Mouse (Mus musculus) kidney, postnatal 0 days (tissue): ENCODE measurements around the gene Tmcc3. TPM values are rescaled to one million over a fixed set of nuclear protein-coding genes. Genes with fewer than 3 reads are reported as not detected.

Experiments
- ATAC-seq: fragments of 200-750 bp; cut with Nextera tagmentation; replicated peaks from 2 replicates; pipeline ENCODE4 v1.8.0; 2017; ENCODE audit warnings: low read depth, moderate number of reproducible peaks, moderate TSS enrichment, moderate library complexity; ENCODE audit not compliant: low FRiP score
- DNase-seq: peaks from one replicate; pipeline ENCODE4 v3.0.0-alpha.2; 2016; ENCODE audit warnings: low spot score
- H3K27ac ChIP-seq: fragments of 300-500 bp; sonication (generic); 2 replicates; pipeline ENCODE4 v1.5.1; 2014; ENCODE audit warnings: mild to moderate bottlenecking
- H3K27me3 ChIP-seq: fragments of 300-500 bp; sonication (generic); 2 replicates; pipeline ENCODE4 v1.6.1; 2014; ENCODE audit warnings: low read length, mixed read lengths; ENCODE audit not compliant: insufficient read depth
- H3K36me3 ChIP-seq: fragments of 300-500 bp; sonication (generic); 2 replicates; pipeline ENCODE4 v1.6.1; 2014; ENCODE audit warnings: low read length, mixed read lengths; ENCODE audit not compliant: insufficient read depth
- H3K4me1 ChIP-seq: fragments of 300-500 bp; sonication (generic); replicated peaks from 2 replicates; pipeline ENCODE4 v1.6.1; 2014; ENCODE audit warnings: antibody characterized with exemption, low read length, mixed read lengths; ENCODE audit not compliant: insufficient read depth
- H3K4me2 ChIP-seq: fragments of 300-500 bp; sonication (generic); 2 replicates; pipeline ENCODE4 v1.6.1; 2014; ENCODE audit warnings: mild to moderate bottlenecking, low read length, moderate library complexity, mixed read lengths
- H3K4me3 ChIP-seq: fragments of 300-500 bp; sonication (generic); replicated peaks from 2 replicates; pipeline ENCODE4 v1.5.1; 2014; ENCODE audit warnings: low read depth, low read length
- H3K9ac ChIP-seq: fragments of 300-500 bp; sonication (generic); 2 replicates; pipeline ENCODE4 v1.6.1; 2014; ENCODE audit warnings: low read depth, low read length
- H3K9me3 ChIP-seq: fragments of 300-500 bp; sonication (generic); replicated peaks from 2 replicates; pipeline ENCODE4 v1.6.1; 2016; ENCODE audit warnings: low read length, inconsistent platforms, mixed read lengths
- CTCF ChIP-seq: IDR thresholded peaks from 2 replicates; pipeline ENCODE4 v1.5.1; 2016; ENCODE audit warnings: antibody characterized with exemption, low read depth, mild to moderate bottlenecking, moderate library complexity
- WGBS: fragments of 180-500 bp; shearing (Covaris S2); extraction: QIAGEN DNeasy Blood & Tissue Kit; methylation state at CpG from one replicate; pipeline ENCODE4 v1.1.7; 2014; 5-methylcytosine and 5-hydroxymethylcytosine counted together
- polyA plus RNA-seq: library from polyadenylated mRNA; unstranded; fragments of >200 nt; fragmentation: Nextera tagmentation; extraction: Ambion mirVana; gene quantifications from 2 replicates; pipeline ENCODE4 v1.2.1, GENCODE M21; 2015

Gene Tmcc3
- polyA plus RNA-seq, 1 experiment from 2014 or later: 7.9 TPM

- no peak overlapping the region for H3K27ac ChIP-seq
- no peak for TF ChIP-seq CTCF
- no peaks in the 10 kb centered on the region for H3K27me3 ChIP-seq
- H3K4me2 ChIP-seq: no peak overlapping the region
- DNase-seq (no peak), ATAC-seq (no peak)
- H3K9ac ChIP-seq: no peak overlapping the region
- no peaks in the 10 kb centered on the region for H3K4me1 ChIP-seq
- no peaks in the 10 kb centered on the region for H3K36me3 ChIP-seq
- H3K9me3 ChIP-seq: no peaks in the 10 kb centered on the region
- WGBS: 73% methylated on average over 4 of the region's 4 CpGs
- H3K4me3 ChIP-seq: no peak overlapping the region
These were observed 42.3 kb downstream of the Tmcc3 start for GRCm38 (mm10) chr10:94354005-94354404.

- Histone ChIP-seq H3K9me3 (no peaks in the 10 kb centered on the region), H3K27ac (no peak overlapping the region), H3K36me3 (no peaks in the 10 kb centered on the region), H3K4me1 (no peaks in the 10 kb centered on the region), H3K4me3 (no peak overlapping the region), H3K4me2 (no peak overlapping the region), H3K27me3 (no peaks in the 10 kb centered on the region), H3K9ac (no peak overlapping the region)
- WGBS: 79% methylated on average over 3 of the region's 3 CpGs
- DNase-seq (no peak), ATAC-seq (no peak)
- no peak for TF ChIP-seq CTCF
These were observed 42.7 kb downstream of the Tmcc3 start for GRCm38 (mm10) chr10:94354427-94354826.

- H3K27ac ChIP-seq: no peak overlapping the region
- H3K4me2 ChIP-seq: no peak overlapping the region
- ATAC-seq: no peak
- H3K4me1 ChIP-seq: no peaks in the 10 kb centered on the region
- no peaks in the 10 kb centered on the region for H3K9me3 ChIP-seq
- TF ChIP-seq CTCF: no peak
- no peaks in the 10 kb centered on the region for H3K36me3 ChIP-seq
- no peak for DNase-seq
- no peak overlapping the region for H3K4me3 ChIP-seq
- H3K27me3 ChIP-seq: no peaks in the 10 kb centered on the region
- WGBS: 85% methylated on average over 13 of the region's 13 CpGs
- H3K9ac ChIP-seq: no peak overlapping the region
These were observed 44.9 kb downstream of the Tmcc3 start for GRCm38 (mm10) chr10:94356504-94357169.

GRCm38 (mm10) chr10:94360664-94361063 lies 48.9 kb downstream of the Tmcc3 start:
- H3K9ac ChIP-seq: no peak overlapping the region
- DNase-seq (no peak), ATAC-seq (no peak)
- no peak for TF ChIP-seq CTCF
- no peaks in the 10 kb centered on the region for H3K9me3 ChIP-seq
- no peak overlapping the region for H3K4me2 ChIP-seq
- 61% methylated on average over 1 of the region's 1 CpGs for WGBS
- H3K27me3 ChIP-seq: no peaks in the 10 kb centered on the region
- H3K36me3 ChIP-seq: no peaks in the 10 kb centered on the region
- H3K27ac ChIP-seq: no peak overlapping the region
- H3K4me3 ChIP-seq: no peak overlapping the region
- no peaks in the 10 kb centered on the region for H3K4me1 ChIP-seq

GRCm38 (mm10) chr10:94371293-94371692 lies 59.5 kb downstream of the Tmcc3 start:
- TF ChIP-seq CTCF: no peak
- H3K4me2 ChIP-seq: no peak overlapping the region
- no peaks in the 10 kb centered on the region for H3K36me3 ChIP-seq
- H3K4me1 ChIP-seq: no peaks in the 10 kb centered on the region
- H3K9me3 ChIP-seq: no peaks in the 10 kb centered on the region
- 66% methylated on average over 2 of the region's 2 CpGs for WGBS
- ATAC-seq (no peak), DNase-seq (no peak)
- H3K27ac ChIP-seq: no peak overlapping the region
- H3K4me3 ChIP-seq: no peak overlapping the region
- H3K9ac ChIP-seq: no peak overlapping the region
- no peaks in the 10 kb centered on the region for H3K27me3 ChIP-seq

- WGBS: 59% methylated on average over 4 of the region's 4 CpGs
- no peak for DNase-seq
- Histone ChIP-seq H3K27ac (no peak overlapping the region), H3K27me3 (no peaks in the 10 kb centered on the region), H3K9me3 (no peaks in the 10 kb centered on the region), H3K4me1 (peaks cover 8% of the 10 kb centered on the region; the same call in 1 of the 2 replicates), H3K4me3 (no peak overlapping the region), H3K9ac (no peak overlapping the region), H3K4me2 (no peak overlapping the region), H3K36me3 (no peaks in the 10 kb centered on the region)
- no peak for TF ChIP-seq CTCF
- ATAC-seq: no peak
These were observed 65.2 kb downstream of the Tmcc3 start for GRCm38 (mm10) chr10:94376941-94377340.

GRCm38 (mm10) chr10:94377844-94378243 lies 66.1 kb downstream of the Tmcc3 start:
- Histone ChIP-seq H3K4me1 (peaks cover 8% of the 10 kb centered on the region; the same call in 1 of the 2 replicates), H3K4me2 (peak overlapping the region; percentile 44), H3K9ac (no peak overlapping the region), H3K4me3 (0 out of 2 replicates have a peak overlapping the region, but pooled peaks have one; percentile 7), H3K9me3 (no peaks in the 10 kb centered on the region), H3K27me3 (no peaks in the 10 kb centered on the region), H3K27ac (0 out of 2 replicates have a peak overlapping the region, but pooled peaks have one; percentile 20), H3K36me3 (no peaks in the 10 kb centered on the region)
- TF ChIP-seq CTCF: no peak; the same call in 1 of the 2 replicates
- DNase-seq: peak; percentile 67
- peak; percentile 47 for ATAC-seq
- WGBS: 42% methylated on average over 10 of the region's 10 CpGs
